Mouse (Mus musculus): ENCODE results near the gene Plod1. TPM values are rescaled to one million over a fixed set of nuclear protein-coding genes. Genes with fewer than 3 reads are reported as not detected.

The Plod1 gene
- total RNA-seq, 2 experiments from 2014 or later: 21.8 to 25.6 TPM

- no peak for DNase-seq
- intact Hi-C loops (cut with DNase I): no loop called here
Measured at GRCm38 (mm10) chr4:147940111-147940510, 3.5 kb upstream of the Plod1 start.

GRCm38 (mm10) chr4:147938148-147939096, 1.9 kb upstream of the Plod1 start:
- DNase-seq: peak; percentile 50 to 51
- intact Hi-C loops (cut with DNase I): loop anchor here (5.0 kb wide), 1 partner anchor 36 kb away; the partner anchor contains the start of gene Mfn2

- intact Hi-C loops (cut with DNase I): loop anchor here (5.0 kb wide), 1 partner anchor 35 kb away; the partner anchor contains the start of gene Mfn2
- DNase-seq: no peak
Measured at GRCm38 (mm10) chr4:147937486-147937885, 919 bp upstream of the Plod1 start.

GRCm38 (mm10) chr4:147937021-147937420, 454 bp upstream of the Plod1 start:
- DNase-seq: no peak
- intact Hi-C loops (cut with DNase I): loop anchor here (5.0 kb wide), 1 partner anchor 35 kb away; the partner anchor contains the start of gene Mfn2

GRCm38 (mm10) chr4:147935904-147936303, 663 bp downstream of the Plod1 start:
- no peak for DNase-seq
- intact Hi-C loops (cut with DNase I): loop anchor here (5.0 kb wide), 1 partner anchor 34 kb away; the partner anchor contains the start of gene Mfn2

- intact Hi-C loops (cut with DNase I): loop anchor here (5.0 kb wide), 1 partner anchor 32 kb away; the partner anchor contains the start of gene Mfn2
- no peak for DNase-seq
Measured at GRCm38 (mm10) chr4:147934611-147935010, 2.0 kb downstream of the Plod1 start.

- intact Hi-C loops (cut with DNase I): no loop called here
- no peak for DNase-seq
Measured at GRCm38 (mm10) chr4:147934134-147934533, 2.4 kb downstream of the Plod1 start.

GRCm38 (mm10) chr4:147930946-147931345, 5.6 kb downstream of the Plod1 start:
- intact Hi-C loops (cut with DNase I): no loop called here
- no peak for DNase-seq

- intact Hi-C loops (cut with DNase I): no loop called here
- no peak for DNase-seq
Measured at GRCm38 (mm10) chr4:147928540-147928939, 8.0 kb downstream of the Plod1 start.

- DNase-seq: no peak
Measured at GRCm38 (mm10) chr4:147928136-147928535, 8.4 kb downstream of the Plod1 start.

GRCm38 (mm10) chr4:147927705-147928104, 8.9 kb downstream of the Plod1 start:
- peak in 1 of 2 experiments; percentile 45 for DNase-seq

More at GRCm38 (mm10) chr4:147928136-147928535, 8.4 kb downstream of the Plod1 start:
- intact Hi-C loops (cut with DNase I): no loop called here

GRCm38 (mm10) chr4:147922341-147922740, 14.2 kb downstream of the Plod1 start:
- intact Hi-C loops (cut with DNase I): no loop called here
- no peak for DNase-seq

More at GRCm38 (mm10) chr4:147927705-147928104, 8.9 kb downstream of the Plod1 start:
- intact Hi-C loops (cut with DNase I): no loop called here

GRCm38 (mm10) chr4:147920973-147921372, 15.6 kb downstream of the Plod1 start:
- intact Hi-C loops (cut with DNase I): no loop called here
- DNase-seq: no peak

- no peak for DNase-seq
- intact Hi-C loops (cut with DNase I): loop anchor here (5.0 kb wide), 1 partner anchor 46 kb away; no protein-coding TSS in a partner anchor
Measured at GRCm38 (mm10) chr4:147918459-147919121, 18.0 kb downstream of the Plod1 start.

- intact Hi-C loops (cut with DNase I): no loop called here
Measured at GRCm38 (mm10) chr4:147909486-147909885, 27.1 kb downstream of the Plod1 start.

GRCm38 (mm10) chr4:147906230-147906629, 30.3 kb downstream of the Plod1 start:
- intact Hi-C loops (cut with DNase I): no loop called here
- no peak for DNase-seq

More at GRCm38 (mm10) chr4:147909486-147909885, 27.1 kb downstream of the Plod1 start:
- DNase-seq: no peak

- intact Hi-C loops (cut with DNase I): no loop called here
Measured at GRCm38 (mm10) chr4:147905090-147905659, 31.4 kb downstream of the Plod1 start.

GRCm38 (mm10) chr4:147904313-147905089, 32.1 kb downstream of the Plod1 start, which contains the start of gene Mfn2:
Gene Mfn2 (minus strand): TSS chr4:147904704.
- DNase-seq: peak; percentile 86 to 91
- intact Hi-C loops (cut with DNase I): loop anchor here (5.0 kb wide), 1 partner anchor 33 kb away; the partner anchor contains the start of gene Plod1

More at GRCm38 (mm10) chr4:147905090-147905659, 31.4 kb downstream of the Plod1 start:
- DNase-seq: no peak

GRCm38 (mm10) chr4:147903601-147904000, 33.0 kb downstream of the Plod1 start:
- intact Hi-C loops (cut with DNase I): loop anchor here (5.0 kb wide), 1 partner anchor 34 kb away; the partner anchor contains the start of gene Plod1

More at GRCm38 (mm10) chr4:147903601-147904000, 33.0 kb downstream of the Plod1 start:
- DNase-seq: no peak
